Mouse (Mus musculus): ENCODE results near the gene H2afj. TPM values are rescaled to one million over a fixed set of nuclear protein-coding genes. Genes with fewer than 3 reads are reported as not detected.
A peak's percentile ranks its signal among the peaks of the same experiment; 100 is the strongest.
"Not testable (repeated sequence)": the region's sequence is repeated elsewhere in the genome, so short reads cannot be mapped to it uniquely, and the experiment has no call there.

Gene H2afj
- polyA plus RNA-seq, 1 experiment from 2014 or later = 121 TPM

DNA sequence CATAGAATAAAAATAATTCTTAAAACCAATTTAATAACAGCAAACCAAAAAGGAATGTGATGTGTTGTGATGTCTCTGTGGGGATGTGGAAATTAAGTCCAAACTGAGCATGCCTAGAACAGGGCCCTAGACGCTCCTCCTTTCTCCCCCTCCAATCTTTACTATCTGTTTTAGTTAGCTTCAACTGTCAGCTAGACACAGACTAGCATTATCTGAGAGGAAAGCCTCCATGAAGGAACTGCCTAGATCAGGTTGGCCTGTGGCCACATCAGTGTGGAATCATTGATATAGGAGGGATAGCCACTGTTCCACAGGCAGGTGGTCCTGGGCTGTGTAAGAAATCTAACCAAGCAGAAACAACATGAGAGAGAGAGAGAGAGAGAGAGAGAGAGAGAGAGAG is 12.9 kb upstream of the H2afj start:
- no peak for ATAC-seq
- 60% methylated on average over 1 of the region's 1 CpGs for WGBS

DNA sequence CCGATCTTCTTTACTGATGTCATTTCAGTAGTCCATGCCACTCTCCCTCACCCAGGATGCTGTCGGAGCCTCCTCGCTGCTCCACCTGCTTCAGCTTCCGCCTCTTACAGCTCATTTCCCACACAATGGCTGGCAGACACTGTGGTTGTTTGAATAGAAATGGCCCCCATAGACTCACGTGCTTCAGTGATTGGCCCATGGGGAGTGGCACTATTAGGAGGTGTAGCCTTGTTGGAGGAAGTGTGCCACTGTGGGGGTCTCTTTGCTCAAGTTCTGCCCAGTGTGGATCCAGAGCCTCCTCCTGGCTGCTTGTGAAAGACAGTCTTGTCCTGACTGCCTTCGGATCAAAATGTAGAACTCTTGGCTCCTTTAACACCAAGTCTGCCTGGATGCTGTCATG is 12.2 kb upstream of the H2afj start:
- WGBS = 63% methylated on average over 6 of the region's 6 CpGs
- Histone ChIP-seq H3K9ac (replicated peaks) (no peak overlapping the region), H3K27ac (no peak overlapping the region), H3K4me3 (replicated peaks) (no peak overlapping the region), H3K4me2 (replicated peaks) (no peak overlapping the region), H3K4me1 (replicated peaks) (peaks cover 8% of the 10 kb centered on the region), H3K27me3 (0 out of 2 replicates have a peak, but pooled peaks cover 2% of the 10 kb centered on the region), H3K9me3 (no peaks in the 10 kb centered on the region), H3K36me3 (no peaks in the 10 kb centered on the region)
- 0 out of 2 replicates have a peak, but pooled peaks have one; percentile 34 for ATAC-seq

More for the DNA sequence above, 12.9 kb upstream of the H2afj start:
- Histone ChIP-seq H3K27ac (no peak overlapping the region), H3K36me3 (no peaks in the 10 kb centered on the region), H3K9ac (replicated peaks) (no peak overlapping the region), H3K27me3 (0 out of 2 replicates have a peak, but pooled peaks cover 2% of the 10 kb centered on the region), H3K4me3 (replicated peaks) (no peak overlapping the region), H3K9me3 (no peaks in the 10 kb centered on the region), H3K4me2 (replicated peaks) (no peak overlapping the region), H3K4me1 (replicated peaks) (peaks cover 8% of the 10 kb centered on the region)

DNA sequence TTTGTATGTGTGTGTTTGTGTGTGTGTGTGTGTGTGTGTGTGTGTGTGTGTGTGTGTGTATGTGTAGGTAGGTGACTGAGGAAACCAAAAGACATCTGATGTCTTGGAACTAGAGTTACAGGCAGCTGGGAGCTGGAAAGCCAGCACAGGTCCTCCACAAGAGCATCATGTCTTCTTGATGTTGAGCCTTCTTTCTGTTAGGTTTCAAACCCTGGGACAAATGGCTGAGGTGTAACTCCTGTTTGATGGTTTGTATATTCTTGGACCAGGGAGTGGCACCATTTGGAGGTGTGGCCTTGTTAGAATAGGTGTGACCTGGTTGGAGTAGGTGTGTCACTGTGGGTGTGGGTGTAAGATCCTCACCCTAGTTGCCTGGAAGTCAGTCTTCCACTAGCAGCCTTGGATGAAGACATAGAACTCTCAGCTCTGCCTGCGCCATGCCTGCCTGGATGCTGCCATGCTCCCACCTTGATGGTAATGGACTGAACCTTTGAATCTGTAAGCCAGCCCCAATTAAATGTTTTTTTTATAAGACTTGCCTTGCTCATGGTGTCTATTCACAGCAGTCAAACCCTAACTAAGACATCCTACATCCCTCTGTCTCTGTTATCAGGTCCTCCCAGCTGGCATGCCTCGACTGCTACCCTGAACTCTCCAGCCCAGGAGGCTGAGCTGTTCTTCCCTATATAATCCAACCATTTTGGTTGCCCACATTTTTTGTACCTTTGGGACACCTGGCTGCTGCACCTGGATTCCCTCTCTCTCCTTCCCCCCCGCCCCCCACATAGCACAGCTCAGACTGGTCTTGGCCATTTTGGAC is 10.0 kb upstream of the H2afj start:
- H3K27me3 ChIP-seq; H3K4me3 ChIP-seq (replicated peaks); H3K36me3 ChIP-seq; H3K9me3 ChIP-seq; ATAC-seq; H3K9ac ChIP-seq (replicated peaks); H3K4me2 ChIP-seq (replicated peaks); H3K27ac ChIP-seq: not testable (repeated sequence)
- peaks cover 12% of the 10 kb centered on the region for H3K4me1 ChIP-seq (replicated peaks)
- WGBS = 86% methylated on average over 3 of the region's 3 CpGs

DNA sequence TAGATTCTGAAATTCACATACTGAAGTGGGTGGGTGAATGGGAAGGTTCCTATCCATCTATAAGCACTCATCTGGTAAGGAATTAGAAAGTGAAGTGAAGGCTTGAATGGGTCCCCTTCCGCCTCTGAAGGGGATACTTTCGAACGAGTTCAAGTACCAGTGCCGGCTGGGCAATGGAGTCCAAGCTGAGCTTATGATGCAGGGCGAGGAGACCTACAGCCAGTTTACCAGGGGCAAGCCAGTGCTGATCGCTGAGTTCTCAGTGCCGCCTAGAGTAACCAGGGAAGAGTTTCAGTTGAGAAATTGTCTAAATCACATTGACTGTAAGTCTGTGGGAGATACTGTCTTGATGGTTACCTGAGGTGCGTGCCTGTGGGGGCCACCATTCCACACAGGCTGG is 7.3 kb upstream of the H2afj start:
- Histone ChIP-seq H3K4me3 (replicated peaks) (no peak overlapping the region), H3K9me3 (no peaks in the 10 kb centered on the region), H3K9ac (replicated peaks) (no peak overlapping the region), H3K4me2 (replicated peaks) (no peak overlapping the region), H3K36me3 (no peaks in the 10 kb centered on the region), H3K27me3 (no peaks in the 10 kb centered on the region), H3K27ac (no peak overlapping the region), H3K4me1 (replicated peaks) (peaks cover 16% of the 10 kb centered on the region)
- ATAC-seq = no peak
- 93% methylated on average over 8 of the region's 8 CpGs for WGBS

GRCm38 (mm10) chr6:136801274-136801673 is 6.8 kb upstream of the H2afj start:
- Histone ChIP-seq H3K9me3 (no peaks in the 10 kb centered on the region), H3K27me3 (no peaks in the 10 kb centered on the region), H3K4me2 (replicated peaks) (no peak overlapping the region), H3K36me3 (no peaks in the 10 kb centered on the region), H3K9ac (replicated peaks) (no peak overlapping the region), H3K27ac (no peak overlapping the region), H3K4me1 (replicated peaks) (peaks cover 16% of the 10 kb centered on the region), H3K4me3 (replicated peaks) (no peak overlapping the region)
- ATAC-seq = no peak
- 86% methylated on average over 6 of the region's 6 CpGs for WGBS

GRCm38 (mm10) chr6:136803093-136803738 is 4.8 kb upstream of the H2afj start:
- Histone ChIP-seq H3K27ac (peak overlapping the region; percentile 100), H3K4me1 (replicated peaks) (peaks cover 20% of the 10 kb centered on the region), H3K9ac (replicated peaks) (peak overlapping the region; percentile 92), H3K27me3 (no peaks in the 10 kb centered on the region), H3K4me3 (replicated peaks) (peak overlapping the region; percentile 69), H3K9me3 (no peaks in the 10 kb centered on the region), H3K36me3 (no peaks in the 10 kb centered on the region), H3K4me2 (replicated peaks) (peak overlapping the region; percentile 76)
- no peak; the same call in 1 of the 2 replicates for ATAC-seq
- 24% methylated on average over 12 of the region's 12 CpGs for WGBS

- peak; percentile 79 for ATAC-seq
- WGBS = under 1% methylated on average over 50 of the region's 50 CpGs
- peak within 1 kb of the TSS; percentile 92 for H3K9ac ChIP-seq (replicated peaks)
- no peaks in the 10 kb centered on the region for H3K36me3 ChIP-seq
- H3K27me3 ChIP-seq = no peaks in the 10 kb centered on the region
- H3K4me1 ChIP-seq (replicated peaks) = peaks cover 25% of the 10 kb centered on the region
- H3K9me3 ChIP-seq = no peaks in the 10 kb centered on the region
- H3K27ac ChIP-seq = peak within 1 kb of the TSS; percentile 100
- peak within 1 kb of the TSS; percentile 69 for H3K4me3 ChIP-seq (replicated peaks)
- H3K4me2 ChIP-seq (replicated peaks) = peak within 1 kb of the TSS; percentile 76
Measured at GRCm38 (mm10) chr6:136803739-136804633, 4.1 kb upstream of the H2afj start, which contains the start of gene Hist4h4. Gene Hist4h4, minus strand, starts transcription at chr6:136804415.

DNA sequence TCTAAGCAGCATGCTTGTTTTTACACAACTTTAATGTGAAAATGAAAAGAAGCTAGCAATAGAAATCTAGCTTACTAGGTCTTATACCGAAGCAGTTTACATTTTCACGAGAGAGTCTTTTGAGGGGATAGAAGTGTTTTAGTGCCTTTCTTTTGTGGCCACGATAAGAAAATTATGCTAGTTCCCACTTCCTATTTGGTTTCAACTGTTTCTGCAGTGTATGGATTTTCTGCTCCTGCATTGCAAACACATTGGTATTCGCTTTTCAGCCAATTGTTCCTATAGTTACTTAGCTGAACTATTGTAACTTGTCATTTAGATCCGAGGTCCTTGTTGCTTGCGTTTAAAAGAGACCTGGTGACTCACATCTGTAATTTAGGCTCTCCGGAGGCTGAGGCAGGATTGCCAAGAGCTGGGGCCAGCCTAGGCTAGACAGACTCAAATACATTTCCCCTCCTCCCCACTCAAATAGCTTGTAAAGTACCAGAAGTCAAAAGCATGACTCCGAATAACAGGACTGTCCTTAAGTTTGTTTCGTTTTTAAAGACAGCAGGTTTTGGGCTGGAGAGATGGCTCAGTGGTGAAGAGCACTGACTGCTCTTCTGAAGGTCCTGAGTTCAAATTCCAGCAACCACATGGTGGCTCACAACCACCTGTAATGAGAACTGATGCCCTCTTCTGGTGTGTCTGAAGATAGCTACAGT is 3.2 kb upstream of the H2afj start:
- H3K36me3 ChIP-seq = no peaks in the 10 kb centered on the region
- no peaks in the 10 kb centered on the region for H3K9me3 ChIP-seq
- H3K27ac ChIP-seq = peak overlapping the region; percentile 100
- WGBS = 33% methylated on average over 9 of the region's 9 CpGs
- no peak for ATAC-seq
- peak overlapping the region; percentile 76 for H3K4me2 ChIP-seq (replicated peaks)
- no peaks in the 10 kb centered on the region for H3K27me3 ChIP-seq
- H3K9ac ChIP-seq (replicated peaks) = peak overlapping the region; percentile 92
- H3K4me3 ChIP-seq (replicated peaks) = peak overlapping the region; percentile 69
- H3K4me1 ChIP-seq (replicated peaks) = peaks cover 33% of the 10 kb centered on the region

DNA sequence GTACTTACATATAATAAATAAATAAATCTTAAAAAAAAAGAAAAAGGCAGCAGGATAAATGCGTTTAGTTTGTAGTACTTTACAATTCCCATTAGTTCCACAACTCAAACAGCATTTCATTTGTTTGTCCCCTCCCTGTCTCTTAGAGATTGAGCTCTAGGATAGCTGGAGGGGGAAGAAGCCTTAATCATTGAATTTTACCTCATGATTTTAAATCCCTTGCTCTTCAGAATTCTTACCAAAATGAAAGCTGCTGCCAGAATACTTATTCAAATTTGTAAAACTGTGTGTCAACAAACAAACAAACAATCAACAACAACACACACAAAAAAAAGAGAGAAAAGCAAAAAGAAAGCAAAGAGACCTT is 2.7 kb upstream of the H2afj start:
- Histone ChIP-seq H3K4me1 (replicated peaks) (peaks cover 37% of the 10 kb centered on the region), H3K4me3 (replicated peaks) (no peak overlapping the region)
- WGBS = 92% methylated on average over 1 of the region's 1 CpGs

DNA sequence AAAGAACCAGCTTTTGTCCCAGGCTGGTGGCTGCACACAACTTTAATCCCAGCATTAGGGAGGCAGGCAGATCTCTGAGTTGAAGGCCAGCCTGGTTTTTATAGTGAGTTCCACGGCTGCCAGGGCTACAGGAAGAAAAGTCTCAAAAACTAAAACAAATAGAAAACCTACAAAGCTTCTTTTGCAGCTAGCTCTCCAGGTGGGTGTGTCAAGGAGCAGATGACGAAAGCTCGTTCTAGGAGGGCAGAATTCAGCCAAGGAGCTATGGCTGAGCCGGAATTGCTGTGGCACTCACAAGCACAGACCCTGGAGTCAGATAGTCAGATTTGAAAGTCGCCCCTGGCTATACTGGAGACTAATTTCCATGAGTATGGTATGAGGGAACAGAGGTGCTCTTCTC is 1.2 kb upstream of the H2afj start:
- H3K36me3 ChIP-seq = peaks cover 1% of the 10 kb centered on the region
- WGBS = 69% methylated on average over 5 of the region's 5 CpGs
- ATAC-seq = no peak
- H3K9ac ChIP-seq (replicated peaks) = no peak overlapping the region
- H3K27ac ChIP-seq = no peak overlapping the region
- no peaks in the 10 kb centered on the region for H3K27me3 ChIP-seq
- peaks cover 37% of the 10 kb centered on the region for H3K4me1 ChIP-seq (replicated peaks)
- H3K9me3 ChIP-seq = no peaks in the 10 kb centered on the region
- H3K4me2 ChIP-seq (replicated peaks) = no peak overlapping the region
- no peak overlapping the region for H3K4me3 ChIP-seq (replicated peaks)

More for the DNA sequence above, 2.7 kb upstream of the H2afj start:
- no peaks in the 10 kb centered on the region for H3K27me3 ChIP-seq
- no peak overlapping the region for H3K9ac ChIP-seq (replicated peaks)
- no peak overlapping the region for H3K27ac ChIP-seq
- no peak for ATAC-seq
- no peak overlapping the region for H3K4me2 ChIP-seq (replicated peaks)
- H3K9me3 ChIP-seq = no peaks in the 10 kb centered on the region
- H3K36me3 ChIP-seq = no peaks in the 10 kb centered on the region

- no peak overlapping the region for H3K9ac ChIP-seq (replicated peaks)
- ATAC-seq = peak; percentile 3
- H3K27me3 ChIP-seq = no peaks in the 10 kb centered on the region
- H3K36me3 ChIP-seq = peaks cover 8% of the 10 kb centered on the region
- H3K9me3 ChIP-seq = no peaks in the 10 kb centered on the region
- H3K4me1 ChIP-seq (replicated peaks) = peaks cover 37% of the 10 kb centered on the region
- H3K4me3 ChIP-seq (replicated peaks) = peak overlapping the region; percentile 87
- H3K4me2 ChIP-seq (replicated peaks) = peak overlapping the region; percentile 99
- peak overlapping the region; percentile 61 for H3K27ac ChIP-seq
- 26% methylated on average over 18 of the region's 18 CpGs for WGBS
Measured at GRCm38 (mm10) chr6:136807395-136808013, 540 bp upstream of the H2afj start.

Data from midbrain, embryonic 13.5 days (tissue).